Mouse (Mus musculus) liver, adult 2 months (tissue): ENCODE measurements around the gene Rnf10.

Source experiments
- CTCF ChIP-seq: fragments of 200-500 bp; IDR thresholded peaks from 2 replicates; pipeline ENCODE4 v1.5.1; 2011; ENCODE audit warnings: low read depth, low read length, control low read depth
- POLR2A ChIP-seq: fragments of 200-500 bp; IDR thresholded peaks from 2 replicates; pipeline ENCODE4 v1.6.1; 2011; ENCODE audit warnings: low read length, control low read depth; ENCODE audit not compliant: insufficient read depth; ENCODE audit errors: extremely low read depth

DNA sequence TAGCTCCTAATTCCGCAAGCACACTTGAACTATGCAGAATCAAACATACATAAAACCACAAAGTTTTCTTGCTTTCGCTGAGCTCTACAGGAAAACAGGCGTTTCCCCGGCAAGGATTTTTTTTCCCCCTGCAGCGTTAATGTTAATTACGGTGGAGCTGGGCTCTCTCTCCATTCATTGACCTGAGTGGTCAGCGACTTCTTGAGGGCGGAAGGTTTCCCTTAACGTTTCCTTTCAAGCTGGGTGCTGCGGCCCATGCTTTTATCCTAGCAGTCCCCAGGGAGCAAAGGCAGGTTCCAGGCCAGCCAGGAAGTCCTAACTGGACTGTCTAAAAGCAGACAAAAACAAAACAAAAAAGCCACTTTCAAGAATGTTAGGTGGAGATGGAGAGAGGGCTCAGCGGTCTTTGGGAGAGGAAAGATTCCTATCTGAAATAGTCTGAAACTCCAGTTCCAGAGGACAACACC is 33.9 kb downstream of the Rnf10 start:
- no peak for TF ChIP-seq CTCF
- no peak for TF ChIP-seq POLR2A
